Mouse (Mus musculus) hindbrain, embryonic 15.5 days (tissue): ENCODE measurements around the gene B230104I21Rik. TPM values are rescaled to one million over a fixed set of nuclear protein-coding genes. Genes with fewer than 3 reads are reported as not detected.

Experiments
- ATAC-seq: fragments of 200-750 bp; cut with Nextera tagmentation; 2 replicates; pipeline ENCODE4 v1.8.0; 2017; ENCODE audit warnings: low read depth, moderate number of reproducible peaks, moderate TSS enrichment; ENCODE audit not compliant: low FRiP score
- H3K27ac ChIP-seq: fragments of 300-500 bp; sonication (generic); replicated peaks from 2 replicates; pipeline ENCODE4 v1.5.1; 2015; ENCODE audit warnings: mild to moderate bottlenecking, inconsistent platforms
- H3K27me3 ChIP-seq: fragments of 300-500 bp; sonication (generic); 2 replicates; pipeline ENCODE4 v1.6.1; 2015; ENCODE audit warnings: control low read depth, inconsistent platforms
- H3K36me3 ChIP-seq: fragments of 300-500 bp; sonication (generic); 2 replicates; pipeline ENCODE4 v1.6.1; 2015; ENCODE audit warnings: control low read depth, inconsistent platforms
- H3K4me1 ChIP-seq: fragments of 300-500 bp; sonication (generic); replicated peaks from 2 replicates; pipeline ENCODE4 v1.6.1; 2015; ENCODE audit warnings: control low read depth, inconsistent platforms
- H3K4me2 ChIP-seq: fragments of 300-500 bp; sonication (generic); 2 replicates; pipeline ENCODE4 v1.6.1; 2015; ENCODE audit warnings: moderate library complexity, mild to moderate bottlenecking, inconsistent platforms
- H3K4me3 ChIP-seq: fragments of 300-500 bp; sonication (generic); 2 replicates; pipeline ENCODE4 v1.5.1; 2015; ENCODE audit warnings: mild to moderate bottlenecking, inconsistent platforms
- H3K9ac ChIP-seq: fragments of 300-500 bp; sonication (generic); 2 replicates; pipeline ENCODE4 v1.6.1; 2015; ENCODE audit warnings: inconsistent platforms
- H3K9me3 ChIP-seq: fragments of 300-500 bp; sonication (generic); 2 replicates; pipeline ENCODE4 v1.6.1; 2016; ENCODE audit warnings: control low read depth, inconsistent platforms
- WGBS: fragments of 180-500 bp; shearing (Covaris S2); methylation state at CpG from one replicate; pipeline ENCODE4 v1.1.7; 2015; 5-methylcytosine and 5-hydroxymethylcytosine counted together
- polyA plus RNA-seq: library from polyadenylated mRNA; unstranded; fragments of >200 nt; fragmentation: Nextera tagmentation; extraction: Ambion mirVana; gene quantifications from 2 replicates; pipeline ENCODE4 v1.2.1, GENCODE M21; 2015

Gene B230104I21Rik
- polyA plus RNA-seq, 1 experiment from 2014 or later, result not detected

GRCm38 (mm10) chr4:154355408-154355807 lies 19.5 kb downstream of the B230104I21Rik start:
- Histone ChIP-seq H3K27ac (no peak overlapping the region), H3K27me3 (peaks cover 5% of the 10 kb centered on the region; the same call in 1 of the 2 replicates), H3K36me3 (no peaks in the 10 kb centered on the region), H3K4me2 (no peak overlapping the region), H3K4me3 (no peak overlapping the region), H3K4me1 (0 out of 2 replicates have a peak, but pooled peaks cover 3% of the 10 kb centered on the region), H3K9me3 (no peaks in the 10 kb centered on the region), H3K9ac (no peak overlapping the region)
- 92% methylated on average over 5 of the region's 5 CpGs for WGBS
- no peak for ATAC-seq

GRCm38 (mm10) chr4:154358370-154358769 lies 22.4 kb downstream of the B230104I21Rik start:
- peaks cover 8% of the 10 kb centered on the region; the same call in 1 of the 2 replicates for H3K27me3 ChIP-seq
- H3K4me3 ChIP-seq, result no peak overlapping the region
- ATAC-seq, result no peak
- no peak overlapping the region for H3K4me2 ChIP-seq
- H3K9me3 ChIP-seq, result no peaks in the 10 kb centered on the region
- H3K4me1 ChIP-seq, result no peaks in the 10 kb centered on the region
- no peak overlapping the region for H3K27ac ChIP-seq
- WGBS, result 81% methylated on average over 5 of the region's 5 CpGs
- H3K36me3 ChIP-seq, result no peaks in the 10 kb centered on the region
- H3K9ac ChIP-seq, result no peak overlapping the region

GRCm38 (mm10) chr4:154358816-154359215 lies 22.9 kb downstream of the B230104I21Rik start:
- H3K27ac ChIP-seq, result no peak overlapping the region
- no peak overlapping the region for H3K4me2 ChIP-seq
- ATAC-seq, result no peak
- H3K4me3 ChIP-seq, result no peak overlapping the region
- no peaks in the 10 kb centered on the region for H3K9me3 ChIP-seq
- no peaks in the 10 kb centered on the region for H3K36me3 ChIP-seq
- WGBS, result 55% methylated on average over 11 of the region's 11 CpGs
- peaks cover 8% of the 10 kb centered on the region; the same call in 1 of the 2 replicates for H3K27me3 ChIP-seq
- no peaks in the 10 kb centered on the region for H3K4me1 ChIP-seq
- no peak overlapping the region for H3K9ac ChIP-seq

- Histone ChIP-seq H3K9me3 (no peaks in the 10 kb centered on the region), H3K36me3 (no peaks in the 10 kb centered on the region), H3K27ac (no peak overlapping the region), H3K4me1 (no peaks in the 10 kb centered on the region), H3K4me2 (no peak overlapping the region), H3K27me3 (peaks cover 5% of the 10 kb centered on the region; the same call in 1 of the 2 replicates), H3K9ac (no peak overlapping the region), H3K4me3 (no peak overlapping the region)
- ATAC-seq, result no peak
- 84% methylated on average over 9 of the region's 9 CpGs for WGBS
These were observed 23.9 kb downstream of the B230104I21Rik start for GRCm38 (mm10) chr4:154359762-154360300.

- no peak overlapping the region for H3K9ac ChIP-seq
- H3K27ac ChIP-seq, result no peak overlapping the region
- H3K36me3 ChIP-seq, result no peaks in the 10 kb centered on the region
- H3K4me2 ChIP-seq, result no peak overlapping the region
- H3K4me3 ChIP-seq, result no peak overlapping the region
- H3K9me3 ChIP-seq, result no peaks in the 10 kb centered on the region
- peaks cover 5% of the 10 kb centered on the region; the same call in 1 of the 2 replicates for H3K27me3 ChIP-seq
- no peak for ATAC-seq
- no peaks in the 10 kb centered on the region for H3K4me1 ChIP-seq
- WGBS, result 90% methylated on average over 6 of the region's 7 CpGs
These were observed 24.5 kb downstream of the B230104I21Rik start for GRCm38 (mm10) chr4:154360441-154360840.

- WGBS, result 78% methylated on average over 3 of the region's 3 CpGs
- ATAC-seq, result no peak
These were observed 24.9 kb downstream of the B230104I21Rik start for GRCm38 (mm10) chr4:154360850-154361249.

GRCm38 (mm10) chr4:154364752-154365151 lies 28.8 kb downstream of the B230104I21Rik start:
- no peak overlapping the region for H3K9ac ChIP-seq
- H3K4me1 ChIP-seq, result peaks cover 4% of the 10 kb centered on the region; the same call in 1 of the 2 replicates
- no peak overlapping the region for H3K4me3 ChIP-seq
- H3K4me2 ChIP-seq, result no peak overlapping the region
- H3K9me3 ChIP-seq, result no peaks in the 10 kb centered on the region
- 86% methylated on average over 2 of the region's 2 CpGs for WGBS
- H3K27ac ChIP-seq, result no peak overlapping the region
- no peaks in the 10 kb centered on the region for H3K36me3 ChIP-seq
- 0 out of 2 replicates have a peak, but pooled peaks cover 3% of the 10 kb centered on the region for H3K27me3 ChIP-seq
- no peak for ATAC-seq

More at GRCm38 (mm10) chr4:154360850-154361249, 24.9 kb downstream of the B230104I21Rik start:
- Histone ChIP-seq H3K4me3 (no peak overlapping the region), H3K9ac (no peak overlapping the region), H3K4me2 (no peak overlapping the region), H3K4me1 (peaks cover 3% of the 10 kb centered on the region; the same call in 1 of the 2 replicates), H3K36me3 (no peaks in the 10 kb centered on the region), H3K27me3 (peaks cover 5% of the 10 kb centered on the region; the same call in 1 of the 2 replicates), H3K9me3 (no peaks in the 10 kb centered on the region), H3K27ac (no peak overlapping the region)

- WGBS, result 85% methylated on average over 6 of the region's 6 CpGs
- Histone ChIP-seq H3K4me2 (no peak overlapping the region), H3K9me3 (no peaks in the 10 kb centered on the region), H3K27me3 (0 out of 2 replicates have a peak, but pooled peaks cover 3% of the 10 kb centered on the region), H3K4me1 (peaks cover 4% of the 10 kb centered on the region; the same call in 1 of the 2 replicates), H3K36me3 (no peaks in the 10 kb centered on the region), H3K4me3 (no peak overlapping the region), H3K9ac (no peak overlapping the region), H3K27ac (no peak overlapping the region)
- no peak for ATAC-seq
These were observed 30.9 kb downstream of the B230104I21Rik start for GRCm38 (mm10) chr4:154366836-154367235.

- no peak for ATAC-seq
- WGBS, result 78% methylated on average over 5 of the region's 5 CpGs
- H3K27ac ChIP-seq, result no peak overlapping the region
- H3K4me1 ChIP-seq, result peaks cover 4% of the 10 kb centered on the region; the same call in 1 of the 2 replicates
- no peak overlapping the region for H3K4me2 ChIP-seq
- H3K9me3 ChIP-seq, result no peaks in the 10 kb centered on the region
- no peaks in the 10 kb centered on the region for H3K36me3 ChIP-seq
- no peak overlapping the region for H3K9ac ChIP-seq
- no peak overlapping the region for H3K4me3 ChIP-seq
- H3K27me3 ChIP-seq, result peaks cover 3% of the 10 kb centered on the region; the same call in 1 of the 2 replicates
These were observed 33.2 kb downstream of the B230104I21Rik start for GRCm38 (mm10) chr4:154369089-154369488.

- H3K4me1 ChIP-seq, result peaks cover 1% of the 10 kb centered on the region; the same call in 1 of the 2 replicates
- no peak overlapping the region for H3K27ac ChIP-seq
- WGBS, result 83% methylated on average over 8 of the region's 8 CpGs
- no peak overlapping the region for H3K4me3 ChIP-seq
- no peaks in the 10 kb centered on the region for H3K9me3 ChIP-seq
- ATAC-seq, result no peak
- no peak overlapping the region for H3K4me2 ChIP-seq
- no peaks in the 10 kb centered on the region for H3K36me3 ChIP-seq
- H3K27me3 ChIP-seq, result peaks cover 3% of the 10 kb centered on the region; the same call in 1 of the 2 replicates
- no peak overlapping the region for H3K9ac ChIP-seq
These were observed 34.9 kb downstream of the B230104I21Rik start for GRCm38 (mm10) chr4:154370841-154371240.

- WGBS, result 65% methylated on average over 13 of the region's 13 CpGs
- no peak for ATAC-seq
- no peak overlapping the region for H3K4me2 ChIP-seq
- no peak overlapping the region for H3K4me3 ChIP-seq
- H3K4me1 ChIP-seq, result no peaks in the 10 kb centered on the region; the same call in 1 of the 2 replicates
- no peak overlapping the region for H3K9ac ChIP-seq
- no peaks in the 10 kb centered on the region for H3K9me3 ChIP-seq
- H3K27ac ChIP-seq, result no peak overlapping the region
- peaks cover 3% of the 10 kb centered on the region; the same call in 1 of the 2 replicates for H3K27me3 ChIP-seq
- no peaks in the 10 kb centered on the region for H3K36me3 ChIP-seq
These were observed 35.8 kb downstream of the B230104I21Rik start for GRCm38 (mm10) chr4:154371542-154372247.
